Mouse (Mus musculus) urinary bladder, postnatal 4 days (tissue): ENCODE measurements around the gene Tle3.
A peak's percentile ranks its signal among the peaks of the same experiment; 100 is the strongest.

Source experiments
- DNase-seq, 2 experiments: peaks; one replicate each; pipeline ENCODE4 v3.0.0; 2021 to 2022; ENCODE audit warnings: low spot score in 2 of 2

Tle3 gene

GRCm38 (mm10) chr9:61435191-61435989, 63.2 kb downstream of the Tle3 start:
- DNase-seq = peak in 1 of 2 experiments; percentile 32

- no peak for DNase-seq
These were observed 63.9 kb downstream of the Tle3 start for GRCm38 (mm10) chr9:61436104-61436503.

GRCm38 (mm10) chr9:61436761-61437160, 64.6 kb downstream of the Tle3 start:
- no peak for DNase-seq

- no peak for DNase-seq
These were observed 66.9 kb downstream of the Tle3 start for GRCm38 (mm10) chr9:61439092-61439491.

- DNase-seq = no peak
These were observed 67.8 kb downstream of the Tle3 start for GRCm38 (mm10) chr9:61439979-61440378.

- no peak for DNase-seq
These were observed 69.2 kb downstream of the Tle3 start for GRCm38 (mm10) chr9:61441206-61441913.

GRCm38 (mm10) chr9:61442951-61443630, 70.9 kb downstream of the Tle3 start:
- no peak for DNase-seq

GRCm38 (mm10) chr9:61445151-61445550, 73.0 kb downstream of the Tle3 start:
- DNase-seq = no peak

- DNase-seq = no peak
These were observed 73.6 kb downstream of the Tle3 start for GRCm38 (mm10) chr9:61445711-61446222.

- DNase-seq = no peak
These were observed 74.8 kb downstream of the Tle3 start for GRCm38 (mm10) chr9:61446965-61447364.

GRCm38 (mm10) chr9:61449363-61449904, 77.3 kb downstream of the Tle3 start:
- DNase-seq = no peak

GRCm38 (mm10) chr9:61452081-61452480, 79.9 kb downstream of the Tle3 start:
- DNase-seq = no peak

- DNase-seq = no peak
These were observed 83.7 kb downstream of the Tle3 start for GRCm38 (mm10) chr9:61455861-61456261.

- no peak for DNase-seq
These were observed 84.4 kb downstream of the Tle3 start for GRCm38 (mm10) chr9:61456441-61457161.

GRCm38 (mm10) chr9:61457162-61457523, 85.0 kb downstream of the Tle3 start:
- no peak for DNase-seq

- DNase-seq = no peak
These were observed 89.7 kb downstream of the Tle3 start for GRCm38 (mm10) chr9:61461859-61462258.

- DNase-seq = no peak
These were observed 95.3 kb downstream of the Tle3 start for GRCm38 (mm10) chr9:61467436-61467835.
